Mouse (Mus musculus) cerebellum, adult 11-12 months (tissue): ENCODE measurements around the gene Fam19a2.

Source experiments
- DNase-seq: peaks from one replicate; pipeline ENCODE4 v3.0.0; 2022

The Fam19a2 gene

DNA sequence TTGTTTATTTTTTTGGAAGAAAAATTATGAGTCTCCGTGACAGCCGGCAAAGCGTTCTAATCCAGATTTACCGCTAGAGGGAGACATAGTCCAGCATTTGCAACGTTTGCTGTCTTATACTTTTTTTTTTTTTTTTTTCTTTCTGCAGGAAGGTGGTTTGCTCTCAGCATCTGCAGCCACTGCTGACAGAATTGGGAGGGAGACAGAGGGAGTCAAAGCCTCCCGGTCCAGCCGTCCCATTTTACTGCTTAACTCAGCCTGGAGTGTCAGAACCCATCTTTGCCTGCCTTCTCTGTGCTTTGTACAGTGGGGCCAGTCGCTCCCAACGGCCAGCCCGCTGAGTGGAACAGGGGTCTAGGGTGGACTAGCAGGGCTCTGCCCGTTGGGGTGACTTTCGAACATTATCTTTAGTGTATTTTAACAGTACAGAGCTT is at the start of gene Fam19a2:
Fam19a2 (plus strand) TSS at position 121 of the 434 bp plus-strand sequence.
- DNase-seq = peak; percentile 11

DNA sequence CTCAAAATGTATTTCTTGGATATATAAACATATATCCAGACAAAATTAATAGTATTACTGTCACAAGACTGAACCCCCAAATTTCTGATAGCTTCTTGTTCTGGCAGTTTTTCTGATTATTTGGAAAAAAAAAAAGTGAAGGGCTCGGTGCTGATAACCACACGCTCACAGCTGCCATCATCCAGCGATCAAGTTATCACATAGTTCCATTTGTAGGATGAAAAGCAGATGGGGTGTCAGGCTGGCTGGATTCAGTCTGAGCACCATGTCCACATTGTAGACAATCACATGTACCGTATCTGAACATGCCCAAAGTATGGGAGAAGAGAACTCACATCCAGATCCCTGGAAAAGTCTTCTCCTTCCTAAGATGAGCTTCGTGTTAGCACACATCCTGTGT is 41.0 kb upstream of the Fam19a2 start:
- no peak for DNase-seq

- no peak for DNase-seq
Measured at GRCm38 (mm10) chr10:123229420-123229819, 34.4 kb upstream of the Fam19a2 start.

- no peak for DNase-seq
Measured at GRCm38 (mm10) chr10:123248063-123248462, 15.7 kb upstream of the Fam19a2 start.

- no peak for DNase-seq
Measured at GRCm38 (mm10) chr10:123251904-123252303, 11.9 kb upstream of the Fam19a2 start.

DNA sequence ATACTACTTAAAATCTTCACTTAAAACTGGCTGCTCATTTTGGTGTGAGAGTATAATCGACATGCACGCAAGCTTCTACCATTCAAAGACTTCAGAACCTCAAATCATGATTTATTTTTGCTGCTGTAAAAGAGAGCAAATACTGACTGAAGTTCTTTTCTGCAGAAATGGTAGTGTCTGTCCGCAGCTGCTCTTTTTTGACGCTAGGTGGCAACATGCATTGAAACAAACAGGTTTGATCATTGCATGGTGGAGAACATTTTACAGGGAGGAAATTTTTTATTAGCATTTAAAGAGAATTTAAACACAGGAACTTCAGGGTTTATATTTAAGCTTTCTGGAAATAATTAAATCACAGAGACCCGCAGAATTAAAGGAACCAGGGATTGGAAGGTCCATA is 9.5 kb upstream of the Fam19a2 start:
- DNase-seq = no peak

- DNase-seq = no peak
Measured at GRCm38 (mm10) chr10:123255674-123256348, 8.0 kb upstream of the Fam19a2 start.

GRCm38 (mm10) chr10:123264461-123265191 is 830 bp downstream of the Fam19a2 start:
- no peak for DNase-seq

DNA sequence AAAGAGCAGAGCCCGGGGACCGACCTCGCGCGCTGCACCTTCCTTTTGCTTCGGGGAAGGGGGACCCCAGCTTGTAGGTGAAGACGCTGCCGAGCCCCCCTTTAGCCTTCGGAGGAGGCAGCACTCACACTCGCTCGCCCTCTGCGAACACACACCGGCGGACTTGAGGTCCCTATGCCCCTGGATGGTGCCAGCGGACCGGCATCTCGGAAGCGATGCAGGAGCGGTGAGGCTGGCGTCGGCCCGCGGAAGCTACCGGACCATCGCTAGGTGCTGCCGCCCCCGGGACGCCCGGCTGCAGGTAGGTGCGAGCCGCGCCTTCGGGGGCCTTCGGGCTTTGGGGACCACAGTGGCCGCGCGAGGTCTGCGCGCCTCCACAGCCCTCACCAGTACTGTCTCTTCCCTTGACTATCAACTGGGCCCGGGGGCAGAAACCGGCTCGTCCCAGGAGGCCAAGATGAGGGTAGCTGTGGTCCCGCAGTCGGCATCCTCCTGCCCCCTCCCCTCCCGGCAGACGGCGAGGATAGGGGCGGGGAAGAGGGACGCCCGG is 1.5 kb downstream of the Fam19a2 start:
- DNase-seq = no peak

DNA sequence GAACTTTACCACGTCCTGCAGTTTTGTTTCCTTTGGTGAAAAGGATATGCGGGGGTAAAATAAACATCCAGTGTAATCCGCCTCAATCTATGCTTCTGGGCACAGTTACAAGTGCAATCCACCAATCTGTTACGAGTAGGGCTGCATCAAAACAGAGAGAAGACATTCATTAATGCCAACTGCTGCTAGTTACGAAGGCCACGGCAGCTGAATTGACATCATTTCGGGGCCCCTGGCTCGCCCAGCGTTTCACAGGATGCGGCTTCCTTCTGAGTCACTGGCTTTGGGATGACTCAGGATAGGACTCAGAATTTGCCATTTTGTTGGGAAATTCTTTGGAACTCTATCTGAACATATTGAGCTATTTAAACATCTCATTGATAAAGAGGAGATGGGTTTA is 4.8 kb downstream of the Fam19a2 start:
- no peak for DNase-seq

GRCm38 (mm10) chr10:123274554-123274953 is 10.8 kb downstream of the Fam19a2 start:
- DNase-seq = no peak

DNA sequence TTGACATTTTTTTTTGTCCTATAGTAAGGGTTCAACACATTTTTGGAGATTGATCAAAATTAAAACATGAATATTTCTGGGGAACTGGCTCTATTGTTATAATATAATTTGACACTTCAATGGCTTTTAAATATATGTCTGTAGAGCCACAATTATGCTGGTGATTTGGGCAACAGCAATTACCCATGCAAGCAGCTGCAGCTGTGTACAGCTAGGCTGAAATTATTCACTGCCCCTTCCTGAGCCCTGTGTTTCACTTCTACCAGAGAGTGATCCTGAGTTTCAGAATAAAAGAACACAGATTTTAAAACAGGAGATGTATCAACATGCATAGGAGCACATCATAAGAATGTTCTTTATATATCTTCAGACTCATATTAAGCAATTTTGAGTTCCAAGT is 43.5 kb downstream of the Fam19a2 start:
- no peak for DNase-seq

- DNase-seq = no peak
Measured at GRCm38 (mm10) chr10:123326271-123326670, 62.5 kb downstream of the Fam19a2 start.

- no peak for DNase-seq
Measured at GRCm38 (mm10) chr10:123341280-123341679, 77.5 kb downstream of the Fam19a2 start.

GRCm38 (mm10) chr10:123342591-123343236 is 78.9 kb downstream of the Fam19a2 start:
- no peak for DNase-seq

GRCm38 (mm10) chr10:123346301-123346700 is 82.5 kb downstream of the Fam19a2 start:
- no peak for DNase-seq

GRCm38 (mm10) chr10:123353667-123354066 is 89.9 kb downstream of the Fam19a2 start:
- no peak for DNase-seq

- DNase-seq = no peak
Measured at GRCm38 (mm10) chr10:123357010-123357409, 93.2 kb downstream of the Fam19a2 start.

- no peak for DNase-seq
Measured at GRCm38 (mm10) chr10:123360492-123360891, 96.7 kb downstream of the Fam19a2 start.

DNA sequence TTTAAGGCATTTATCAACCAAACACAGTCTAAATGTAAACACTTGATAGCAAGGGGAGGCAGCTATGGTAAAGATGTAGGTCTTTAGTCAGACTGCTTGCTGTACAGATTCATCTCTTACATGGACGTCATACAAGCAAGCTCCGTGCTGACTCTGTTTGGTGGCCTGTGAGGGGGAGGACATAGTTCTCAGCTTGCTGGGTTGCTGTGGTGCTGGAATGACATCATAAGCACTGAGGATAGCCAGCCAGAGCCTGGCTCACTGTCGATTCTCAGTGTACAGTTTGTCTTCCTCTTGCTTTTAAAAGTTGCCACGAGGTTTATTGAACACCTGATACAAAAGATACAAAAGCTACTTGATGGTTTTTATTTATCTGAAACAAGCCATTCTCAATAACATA is 100.8 kb downstream of the Fam19a2 start:
- DNase-seq = no peak

DNA sequence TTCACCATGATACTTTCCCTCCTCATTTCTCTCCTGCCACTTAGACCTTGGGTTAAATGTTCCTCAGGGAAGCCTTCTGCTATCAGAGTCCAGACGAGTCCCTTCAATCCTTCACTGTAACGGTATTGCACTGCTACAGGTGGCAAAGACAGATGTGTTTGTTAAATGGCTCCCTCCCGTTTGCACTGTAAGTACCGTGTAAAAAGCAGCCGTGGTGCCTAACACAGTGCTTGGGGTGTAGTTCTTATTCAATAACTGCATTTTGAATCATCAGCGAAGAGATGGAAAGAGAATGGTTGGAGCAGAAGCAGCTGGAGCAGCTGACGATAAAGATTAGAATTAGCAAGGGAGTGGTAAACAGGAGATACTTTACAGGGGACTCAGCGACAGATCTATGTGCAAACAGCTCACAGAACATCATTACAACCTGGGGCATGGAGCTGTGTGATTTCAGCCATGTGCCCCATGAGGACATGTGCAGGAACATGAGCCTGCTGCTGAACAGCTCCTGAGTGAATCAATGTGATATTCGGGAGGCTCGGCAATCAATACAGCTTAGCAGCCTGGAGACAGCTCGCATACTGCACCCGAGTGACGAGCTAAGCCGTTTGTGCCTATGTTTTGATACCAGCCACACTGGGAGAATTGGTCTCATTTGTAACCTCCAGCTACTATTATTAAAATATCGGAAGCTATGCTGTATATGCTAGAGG is 103.5 kb downstream of the Fam19a2 start:
- no peak for DNase-seq

- no peak for DNase-seq
Measured at GRCm38 (mm10) chr10:123383277-123383676, 119.5 kb downstream of the Fam19a2 start.

DNA sequence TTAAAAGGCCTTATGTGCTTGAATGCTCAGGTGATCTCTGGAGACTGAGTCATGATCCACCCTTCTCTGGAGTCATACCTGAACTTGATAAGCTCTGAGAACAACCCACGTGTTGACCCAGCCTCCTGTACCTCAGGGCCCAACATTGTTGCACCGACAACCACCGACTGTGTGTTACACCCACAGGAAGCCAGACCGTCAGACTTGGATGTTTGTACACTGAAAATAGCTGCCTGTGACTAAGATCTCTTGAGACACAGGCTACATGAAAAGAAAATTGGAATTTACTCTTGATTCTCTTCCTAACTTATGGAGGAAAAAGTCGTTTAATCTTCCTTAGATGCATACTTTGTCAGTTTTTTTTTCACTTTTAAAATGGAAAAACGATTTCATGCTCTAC is 121.8 kb downstream of the Fam19a2 start:
- no peak for DNase-seq
